Mouse (Mus musculus) heart, postnatal 0 days (tissue): Measurements from ENCODE around the gene Boc. TPM values are rescaled to one million over a fixed set of nuclear protein-coding genes. Genes with fewer than 3 reads are reported as not detected.
A peak's percentile ranks its signal among the peaks of the same experiment; 100 is the strongest.
"Not testable (repeated sequence)": the region's sequence is repeated elsewhere in the genome, so short reads cannot be mapped to it uniquely, and the experiment has no call there.

Experiments used
- ATAC-seq: fragments of 200-750 bp; cut with Nextera tagmentation; 2 replicates; pipeline ENCODE4 v1.8.0; 2017; ENCODE audit warnings: low read depth, moderate number of reproducible peaks, moderate library complexity; ENCODE audit not compliant: insufficient read depth
- DNase-seq: peaks from one replicate; pipeline ENCODE4 v3.0.0-alpha.2; 2016; ENCODE audit warnings: low spot score
- H3K27ac ChIP-seq: fragments of 300-500 bp; sonication (generic); 2 replicates; pipeline ENCODE4 v1.5.1; 2014; ENCODE audit warnings: low read depth, mild to moderate bottlenecking
- H3K27me3 ChIP-seq: fragments of 300-500 bp; sonication (generic); 2 replicates; pipeline ENCODE4 v1.6.1; 2014; ENCODE audit warnings: low read length, mixed read lengths; ENCODE audit not compliant: control insufficient read depth, insufficient read depth
- H3K36me3 ChIP-seq: fragments of 300-500 bp; sonication (generic); replicated peaks from 2 replicates; pipeline ENCODE4 v1.6.1; 2014; ENCODE audit warnings: low read length, mixed read lengths; ENCODE audit not compliant: control insufficient read depth, insufficient read depth
- H3K4me1 ChIP-seq: fragments of 300-500 bp; sonication (generic); 2 replicates; pipeline ENCODE4 v1.6.1; 2014; ENCODE audit warnings: antibody characterized with exemption; ENCODE audit not compliant: control insufficient read depth, insufficient read depth
- H3K4me2 ChIP-seq: fragments of 300-500 bp; sonication (generic); 2 replicates; pipeline ENCODE4 v1.6.1; 2014; ENCODE audit warnings: low read depth, mild to moderate bottlenecking, low read length, moderate library complexity
- H3K4me3 ChIP-seq: fragments of 300-500 bp; sonication (generic); 2 replicates; pipeline ENCODE4 v1.5.1; 2014; ENCODE audit warnings: low read depth, low read length
- H3K9ac ChIP-seq: fragments of 300-500 bp; sonication (generic); replicated peaks from 2 replicates; pipeline ENCODE4 v1.6.1; 2014; ENCODE audit warnings: low read depth, low read length, mixed read lengths
- H3K9me3 ChIP-seq: fragments of 300-500 bp; sonication (generic); replicated peaks from 2 replicates; pipeline ENCODE4 v1.6.1; 2016; ENCODE audit warnings: low read length; ENCODE audit not compliant: control insufficient read depth
- CTCF ChIP-seq: IDR thresholded peaks from 2 replicates; pipeline ENCODE4 v1.5.1; 2016; ENCODE audit warnings: antibody characterized with exemption, control low read depth, low read depth
- EP300 ChIP-seq: IDR thresholded peaks from 2 replicates; pipeline ENCODE4 v1.6.1; 2016; ENCODE audit warnings: antibody characterized with exemption, low read depth
- WGBS: fragments of 180-500 bp; shearing (Covaris S2); extraction: QIAGEN DNeasy Blood & Tissue Kit; methylation state at CpG from one replicate; pipeline ENCODE4 v1.1.7; 2014; 5-methylcytosine and 5-hydroxymethylcytosine counted together
- microRNA-seq: library from miRNA; unstranded; fragments of <30 nt; microRNA quantifications from one replicate; pipeline ENCODE4, GENCODE M21; 2016
- polyA plus RNA-seq: library from polyadenylated mRNA; unstranded; fragments of >200 nt; fragmentation: Nextera tagmentation; extraction: Ambion mirVana; gene quantifications from 2 replicates; pipeline ENCODE4 v1.2.1, GENCODE M21; 2015
- total RNA-seq: library from RNA; depleted of rRNA; stranded (reverse); fragments of >200 nt; gene quantifications from 2 replicates; pipeline ENCODE4 v1.2.3, GENCODE M21; 2014; ENCODE audit warnings: low replicate concordance; rRNA removed

Boc gene
- total and polyA plus RNA-seq, 2 experiments from 2014 or later = 2.6 to 9.8 TPM

GRCm38 (mm10) chr16:44460922-44461321, 97.8 kb downstream of the Boc start:
- Histone ChIP-seq H3K27me3 (no peaks in the 10 kb centered on the region), H3K36me3 (no peaks in the 10 kb centered on the region), H3K4me2 (no peak overlapping the region), H3K9ac (no peak overlapping the region), H3K27ac (no peak overlapping the region), H3K4me3 (no peak overlapping the region), H3K4me1 (no peaks in the 10 kb centered on the region), H3K9me3 (no peaks in the 10 kb centered on the region)
- 62% methylated on average over 5 of the region's 5 CpGs for WGBS
- no peak for ATAC-seq
- TF ChIP-seq EP300 (no peak), CTCF (no peak)
- no peak for DNase-seq

GRCm38 (mm10) chr16:44458826-44459225, 99.9 kb downstream of the Boc start:
- H3K4me1 ChIP-seq = no peaks in the 10 kb centered on the region
- ATAC-seq (no peak), DNase-seq (no peak)
- 86% methylated on average over 2 of the region's 2 CpGs for WGBS
- no peak for TF ChIP-seq EP300
- TF ChIP-seq CTCF = no peak
- no peak overlapping the region for H3K27ac ChIP-seq
- H3K36me3 ChIP-seq = no peaks in the 10 kb centered on the region
- no peaks in the 10 kb centered on the region for H3K9me3 ChIP-seq
- H3K4me3 ChIP-seq = no peak overlapping the region
- no peaks in the 10 kb centered on the region for H3K27me3 ChIP-seq
- H3K4me2 ChIP-seq = no peak overlapping the region
- no peak overlapping the region for H3K9ac ChIP-seq

GRCm38 (mm10) chr16:44457858-44458257, 100.8 kb downstream of the Boc start:
- Histone ChIP-seq H3K9ac (no peak overlapping the region), H3K4me2 (no peak overlapping the region), H3K9me3 (no peaks in the 10 kb centered on the region), H3K27me3 (no peaks in the 10 kb centered on the region), H3K36me3 (no peaks in the 10 kb centered on the region), H3K27ac (no peak overlapping the region), H3K4me3 (no peak overlapping the region), H3K4me1 (no peaks in the 10 kb centered on the region)
- TF ChIP-seq EP300 = no peak
- TF ChIP-seq CTCF = no peak
- DNase-seq (no peak), ATAC-seq (no peak)
- 85% methylated on average over 2 of the region's 2 CpGs for WGBS

- WGBS = 92% methylated on average over 15 of the region's 15 CpGs
Observed at GRCm38 (mm10) chr16:44441913-44442312, 116.8 kb downstream of the Boc start.

GRCm38 (mm10) chr16:44435481-44435880, 123.2 kb downstream of the Boc start:
- DNase-seq (no peak), ATAC-seq (no peak)
- H3K4me2 ChIP-seq = no peak overlapping the region
- no peak overlapping the region for H3K4me3 ChIP-seq
- WGBS = 54% methylated on average over 4 of the region's 4 CpGs
- no peaks in the 10 kb centered on the region for H3K4me1 ChIP-seq
- no peak overlapping the region for H3K9ac ChIP-seq
- TF ChIP-seq CTCF = peak; percentile 39
- no peak for TF ChIP-seq EP300
- no peaks in the 10 kb centered on the region for H3K9me3 ChIP-seq
- no peaks in the 10 kb centered on the region for H3K27me3 ChIP-seq
- H3K27ac ChIP-seq = no peak overlapping the region
- H3K36me3 ChIP-seq = no peaks in the 10 kb centered on the region

More at GRCm38 (mm10) chr16:44441913-44442312, 116.8 kb downstream of the Boc start:
- H3K9me3 ChIP-seq, H3K27ac ChIP-seq, H3K27me3 ChIP-seq, H3K4me3 ChIP-seq, H3K4me1 ChIP-seq, ATAC-seq, H3K36me3 ChIP-seq, DNase-seq, H3K4me2 ChIP-seq, H3K9ac ChIP-seq: not testable (repeated sequence)

Small RNAs within 50 kb of the gene (microRNA-seq; reads per million reads assigned to microRNA genes)
- 1.1 reads per million for gene Mir3081

Other genes with a start within 250 kb of the Boc start
- 0.39 TPM in 1 of 2 replicates, not detected in the other for gene Sidt1, start 225.7 kb downstream of the Boc start, total RNA-seq
- gene Sidt1, start 225.7 kb downstream of the Boc start, polyA plus RNA-seq = 0.05 and 0.10 TPM in 2 replicates
- gene Spice1, start 211.8 kb downstream of the Boc start, total RNA-seq = 8.4 and 13.5 TPM in 2 replicates
- gene Spice1, start 211.8 kb downstream of the Boc start, polyA plus RNA-seq = 6.0 and 8.5 TPM in 2 replicates
- not detected in 2 replicates for gene Cfap44, start 164.1 kb downstream of the Boc start, total RNA-seq
- 0.37 TPM in 1 of 2 replicates, not detected in the other for gene Cfap44, start 164.1 kb downstream of the Boc start, polyA plus RNA-seq
- 3.1 and 11.6 TPM in 2 replicates for gene Nepro, start 165.4 kb upstream of the Boc start, total RNA-seq
- 2.0 and 2.3 TPM in 2 replicates for gene Nepro, start 165.4 kb upstream of the Boc start, polyA plus RNA-seq
- gene Gtpbp8, start 187.5 kb upstream of the Boc start, total RNA-seq = 9.0 and 17.1 TPM in 2 replicates
- 21.9 and 24.6 TPM in 2 replicates for gene Gtpbp8, start 187.5 kb upstream of the Boc start, polyA plus RNA-seq
- 1.6 and 3.9 TPM in 2 replicates for gene Cd200r1, start 206.8 kb upstream of the Boc start, total RNA-seq
- gene Cd200r1, start 206.8 kb upstream of the Boc start, polyA plus RNA-seq = 0.98 and 1.1 TPM in 2 replicates